Mouse (Mus musculus) heart, adult 10 weeks (tissue): ENCODE results near the gene Lnx1. TPM values are rescaled to one million over a fixed set of nuclear protein-coding genes. Genes with fewer than 3 reads are reported as not detected.

ENCODE experiments used
- polyA plus RNA-seq: library from polyadenylated mRNA; stranded (reverse); fragments of 350-450 nt; fragmentation: Illumina TruSeq; extraction: RNeasy Lipid Tissue Mini Kit (QIAGEN cat#74804); gene quantifications from one replicate; pipeline ENCODE4 v1.2.3, GENCODE M21; 2014; ENCODE audit warnings: low read depth, low replicate concordance

Gene Lnx1
- polyA plus RNA-seq, result 10.9 TPM

DNA sequence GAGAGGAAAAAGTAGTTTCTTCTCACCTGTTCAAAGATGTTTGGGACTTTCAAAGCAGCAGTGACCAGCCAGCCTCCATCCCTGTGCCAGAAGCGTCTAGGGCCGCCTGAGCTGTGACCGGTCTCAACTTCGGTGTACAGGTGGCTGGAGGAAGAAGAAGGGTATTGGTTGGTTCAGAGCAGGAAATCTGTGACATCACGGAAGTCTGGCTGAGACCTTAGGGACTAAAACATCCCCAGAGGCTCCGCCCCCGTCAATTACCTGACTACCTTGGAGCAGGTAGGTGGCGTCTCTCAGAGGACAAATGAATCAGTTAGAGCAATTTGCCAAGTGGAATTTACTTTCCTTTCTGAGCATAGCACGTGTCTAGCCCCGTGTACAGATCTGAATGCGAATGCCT lies at the start of gene Lnx1:
Gene Lnx1 (minus strand): TSS at position 147 of the 400 bp plus-strand sequence.

Other genes with a start within 250 kb of the Lnx1 start
- 8.9 TPM for gene Scfd2, start 171.2 kb downstream of the Lnx1 start, polyA plus RNA-seq
- gene Fip1l1, start 167.5 kb downstream of the Lnx1 start, polyA plus RNA-seq, result 25.1 TPM